Mouse (Mus musculus) frontal cortex, postnatal 36 days (tissue): Measurements from ENCODE around the gene Acp7.
"Not testable (repeated sequence)": the region's sequence is repeated elsewhere in the genome, so short reads cannot be mapped to it uniquely, and the experiment has no call there.

Experiments used
- DNase-seq, 2 experiments: peaks; one replicate each; pipeline ENCODE4 v3.0.0; 2022; ENCODE audit warnings: low spot score in 2 of 2

Acp7 gene

GRCm38 (mm10) chr7:28631073-28631472, at the start of gene Acp7:
Gene Acp7 (minus strand): TSS chr7:28631332.
- DNase-seq: no peak

GRCm38 (mm10) chr7:28677624-28678023, 46.5 kb upstream of the Acp7 start:
- no peak for DNase-seq

- DNase-seq: no peak
Measured at GRCm38 (mm10) chr7:28676811-28677541, 45.8 kb upstream of the Acp7 start.

GRCm38 (mm10) chr7:28675746-28676145, 44.6 kb upstream of the Acp7 start:
- DNase-seq: no peak

GRCm38 (mm10) chr7:28674994-28675393, 43.9 kb upstream of the Acp7 start:
- no peak for DNase-seq

- not testable (repeated sequence) for DNase-seq
Measured at GRCm38 (mm10) chr7:28672786-28673185, 41.7 kb upstream of the Acp7 start.

GRCm38 (mm10) chr7:28672276-28672675, 41.1 kb upstream of the Acp7 start:
- no peak for DNase-seq

GRCm38 (mm10) chr7:28671172-28671571, 40.0 kb upstream of the Acp7 start:
- DNase-seq: no peak

- DNase-seq: peak; percentile 2 to 6
Measured at GRCm38 (mm10) chr7:28665620-28666579, 34.8 kb upstream of the Acp7 start.

GRCm38 (mm10) chr7:28656430-28656829, 25.3 kb upstream of the Acp7 start:
- no peak for DNase-seq

- no peak for DNase-seq
Measured at GRCm38 (mm10) chr7:28651157-28651556, 20.0 kb upstream of the Acp7 start.

GRCm38 (mm10) chr7:28647016-28647415, 15.9 kb upstream of the Acp7 start:
- DNase-seq: no peak

GRCm38 (mm10) chr7:28645947-28646475, 14.9 kb upstream of the Acp7 start:
- no peak for DNase-seq

GRCm38 (mm10) chr7:28645366-28645765, 14.2 kb upstream of the Acp7 start:
- no peak for DNase-seq

- DNase-seq: no peak
Measured at GRCm38 (mm10) chr7:28641546-28641945, 10.4 kb upstream of the Acp7 start.

GRCm38 (mm10) chr7:28637511-28637910, 6.4 kb upstream of the Acp7 start:
- DNase-seq: no peak

GRCm38 (mm10) chr7:28634128-28634527, 3.0 kb upstream of the Acp7 start:
- no peak for DNase-seq

GRCm38 (mm10) chr7:28624791-28625190, 6.3 kb downstream of the Acp7 start:
- no peak for DNase-seq

GRCm38 (mm10) chr7:28619098-28619715, 11.9 kb downstream of the Acp7 start:
- no peak for DNase-seq

GRCm38 (mm10) chr7:28605951-28606350, 25.2 kb downstream of the Acp7 start:
- DNase-seq: no peak

- not testable (repeated sequence) for DNase-seq
Measured at GRCm38 (mm10) chr7:28603788-28604187, 27.3 kb downstream of the Acp7 start.

- no peak for DNase-seq
Measured at GRCm38 (mm10) chr7:28603136-28603535, 28.0 kb downstream of the Acp7 start.
